Mouse (Mus musculus) bone marrow, adult 2 months (tissue): Measurements from ENCODE around the gene Ccdc190. TPM values are rescaled to one million over a fixed set of nuclear protein-coding genes. Genes with fewer than 3 reads are reported as not detected.
A peak's percentile ranks its signal among the peaks of the same experiment; 100 is the strongest.

Experiments used
- H3K27ac ChIP-seq: fragments of 200-500 bp; 2 replicates; pipeline ENCODE4 v1.5.1; 2012; ENCODE audit warnings: low read depth, mild to moderate bottlenecking, control low read depth, inconsistent platforms, low read length; ENCODE audit not compliant: control insufficient read depth, poor library complexity, insufficient read depth
- H3K4me1 ChIP-seq: fragments of 200-500 bp; 2 replicates; pipeline ENCODE4 v1.6.1; 2011; ENCODE audit warnings: low read length; ENCODE audit not compliant: control insufficient read depth, insufficient read depth
- H3K4me3 ChIP-seq: fragments of 200-500 bp; replicated peaks from 2 replicates; pipeline ENCODE3; 2011; ENCODE audit warnings: mild to moderate bottlenecking, low read depth, low read length, control low read depth; ENCODE audit not compliant: control insufficient read depth
- CTCF ChIP-seq: fragments of 200-500 bp; IDR thresholded peaks from 2 replicates; pipeline ENCODE4 v1.5.1; 2011; ENCODE audit warnings: low read length, control low read depth; ENCODE audit not compliant: control insufficient read depth, insufficient read depth
- POLR2A ChIP-seq: fragments of 200-500 bp; IDR thresholded peaks from 2 replicates; pipeline ENCODE4 v1.6.1; 2011; ENCODE audit warnings: low read depth, mild to moderate bottlenecking, control low read depth, low read length, borderline replicate concordance; ENCODE audit not compliant: control insufficient read depth
- WGBS: fragments of 180-500 bp; shearing (Covaris S2); methylation state at CpG from one replicate; pipeline ENCODE4 v1.1.7; 2018; 5-methylcytosine and 5-hydroxymethylcytosine counted together
- polyA plus RNA-seq: library from polyadenylated mRNA; stranded (reverse); fragments of >200 nt; gene quantifications from 2 replicates; pipeline ENCODE4 v1.2.4, GENCODE M21; 2011; ENCODE audit warnings: low replicate concordance; ENCODE audit not compliant: missing spikeins, insufficient read depth, insufficient read length

Gene Ccdc190
- polyA plus RNA-seq, 1 experiment, result not detected

GRCm38 (mm10) chr1:169919211-169919610, 9.2 kb upstream of the Ccdc190 start:
- no peak for TF ChIP-seq POLR2A
- peak; percentile 47 for TF ChIP-seq CTCF
- Histone ChIP-seq H3K27ac (no peak overlapping the region), H3K4me3 (no peak overlapping the region), H3K4me1 (no peaks in the 10 kb centered on the region)
- 7% methylated on average over 11 of the region's 11 CpGs for WGBS

GRCm38 (mm10) chr1:169921710-169922211, 6.7 kb upstream of the Ccdc190 start:
- Histone ChIP-seq H3K4me3 (no peak overlapping the region), H3K27ac (no peak overlapping the region), H3K4me1 (no peaks in the 10 kb centered on the region)
- 42% methylated on average over 8 of the region's 8 CpGs for WGBS
- TF ChIP-seq POLR2A (no peak), CTCF (peak; percentile 21; the same call in 1 of the 2 replicates)

GRCm38 (mm10) chr1:169924567-169924966, 3.9 kb upstream of the Ccdc190 start:
- no peak overlapping the region for H3K27ac ChIP-seq
- H3K4me3 ChIP-seq, result no peak overlapping the region
- no peaks in the 10 kb centered on the region for H3K4me1 ChIP-seq
- WGBS, result 63% methylated on average over 2 of the region's 2 CpGs
- TF ChIP-seq CTCF, result no peak
- no peak for TF ChIP-seq POLR2A

GRCm38 (mm10) chr1:169927753-169928369, 587 bp upstream of the Ccdc190 start:
- WGBS, result 72% methylated on average over 8 of the region's 8 CpGs
- no peak for TF ChIP-seq POLR2A
- TF ChIP-seq CTCF, result no peak
- Histone ChIP-seq H3K27ac (no peak overlapping the region), H3K4me3 (no peak overlapping the region), H3K4me1 (no peaks in the 10 kb centered on the region; the same call in 1 of the 2 replicates)

GRCm38 (mm10) chr1:169931698-169932097, 3.2 kb downstream of the Ccdc190 start:
- no peak for TF ChIP-seq POLR2A
- TF ChIP-seq CTCF, result no peak
- H3K27ac ChIP-seq, result no peak overlapping the region
- 73% methylated on average over 7 of the region's 7 CpGs for WGBS
- H3K4me3 ChIP-seq, result no peak overlapping the region
- H3K4me1 ChIP-seq, result no peaks in the 10 kb centered on the region; the same call in 1 of the 2 replicates

GRCm38 (mm10) chr1:169932122-169932746, 3.8 kb downstream of the Ccdc190 start:
- Histone ChIP-seq H3K4me3 (no peak overlapping the region), H3K27ac (no peak overlapping the region), H3K4me1 (no peaks in the 10 kb centered on the region; the same call in 1 of the 2 replicates)
- 71% methylated on average over 7 of the region's 7 CpGs for WGBS
- TF ChIP-seq CTCF, result no peak
- no peak for TF ChIP-seq POLR2A

- TF ChIP-seq CTCF (no peak), POLR2A (no peak)
These were observed 5.7 kb downstream of the Ccdc190 start for GRCm38 (mm10) chr1:169934005-169934725.

GRCm38 (mm10) chr1:169939345-169939744, 10.9 kb downstream of the Ccdc190 start:
- TF ChIP-seq CTCF, result peak; percentile 34; the same call in 1 of the 2 replicates
- no peak for TF ChIP-seq POLR2A
- Histone ChIP-seq H3K27ac (no peak overlapping the region), H3K4me3 (no peak overlapping the region), H3K4me1 (no peaks in the 10 kb centered on the region)
- 4% methylated on average over 2 of the region's 2 CpGs for WGBS

More at GRCm38 (mm10) chr1:169934005-169934725, 5.7 kb downstream of the Ccdc190 start:
- Histone ChIP-seq H3K4me3 (no peak overlapping the region), H3K27ac (no peak overlapping the region), H3K4me1 (no peaks in the 10 kb centered on the region; the same call in 1 of the 2 replicates)
- 47% methylated on average over 16 of the region's 16 CpGs for WGBS
